Mouse (Mus musculus): ENCODE results near the gene Abhd5.

Abhd5 gene

GRCm38 (mm10) chr9:122415056-122415775, 63.8 kb downstream of the Abhd5 start:
- in situ Hi-C loops (cut with MboI): no loop called here

DNA sequence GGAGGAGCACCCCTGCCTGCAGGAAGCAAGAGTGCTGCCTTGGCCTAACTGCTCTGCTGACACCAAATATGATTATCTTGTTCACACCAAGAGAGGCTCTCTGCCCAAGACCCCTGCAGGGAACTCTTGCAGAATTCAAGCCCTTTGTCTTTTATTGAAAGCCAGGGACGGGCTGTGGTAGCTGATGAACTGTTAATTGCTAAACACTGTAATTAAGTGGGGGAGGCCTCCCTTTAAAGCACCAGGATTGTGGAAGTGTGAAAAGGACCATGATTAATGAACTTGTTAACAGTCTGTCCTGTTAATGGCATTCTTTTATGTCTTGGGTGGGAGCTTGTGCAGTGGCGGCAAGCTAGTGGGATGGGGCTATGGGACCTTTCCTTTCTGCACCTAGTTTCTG, 65.2 kb downstream of the Abhd5 start:
- in situ Hi-C loops (cut with MboI): no loop called here

DNA sequence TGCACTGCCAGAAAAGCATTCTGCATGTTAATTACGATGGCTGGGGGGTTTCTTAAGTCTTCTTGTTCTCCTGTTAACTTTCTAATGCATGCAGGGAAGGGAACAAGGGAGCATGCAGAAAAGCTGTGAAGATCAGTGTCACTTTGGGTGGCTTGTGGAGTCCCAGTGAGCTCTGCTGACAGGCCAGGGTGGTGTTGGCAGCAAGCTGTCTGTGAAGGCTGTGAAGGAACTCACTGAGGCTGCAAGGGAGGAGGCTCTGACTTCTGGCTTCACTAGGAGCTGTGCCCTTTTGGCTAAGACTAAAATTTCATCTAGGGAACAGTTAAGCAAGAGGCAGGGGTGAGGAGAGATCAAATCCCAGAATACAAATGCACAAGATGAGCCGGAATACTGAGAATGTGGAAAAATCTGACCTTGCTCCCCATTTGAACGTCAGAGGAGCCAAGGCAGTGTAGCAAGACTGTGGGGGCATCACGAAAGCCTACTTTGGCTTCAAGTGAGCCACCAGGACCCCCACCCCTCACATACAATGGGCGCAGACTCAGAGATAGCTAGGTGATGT, 68.9 kb downstream of the Abhd5 start:
- in situ Hi-C loops (cut with MboI): no loop called here

- in situ Hi-C loops (cut with MboI): no loop called here
These were observed 69.7 kb downstream of the Abhd5 start for GRCm38 (mm10) chr9:122420772-122421764.

DNA sequence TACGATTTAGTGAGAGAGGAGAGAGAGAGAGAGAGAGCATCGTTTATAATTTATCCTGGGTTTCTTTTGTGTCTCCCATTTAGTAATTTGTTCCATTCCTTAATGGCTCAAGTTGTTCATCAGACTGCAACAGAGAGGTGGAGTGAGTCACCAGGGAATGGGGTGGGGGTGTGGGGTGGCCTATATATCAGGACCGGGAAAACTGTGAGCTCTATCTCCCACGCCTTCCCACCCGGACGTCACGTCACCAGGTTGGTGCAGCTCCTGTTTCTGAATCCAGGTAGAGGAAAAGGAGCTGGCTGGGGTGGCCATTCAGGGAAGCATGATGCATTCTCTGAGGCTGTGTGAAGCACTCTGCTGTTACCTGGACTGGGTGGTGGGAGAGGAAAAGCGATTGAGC, 70.5 kb downstream of the Abhd5 start:
- in situ Hi-C loops (cut with MboI): no loop called here

DNA sequence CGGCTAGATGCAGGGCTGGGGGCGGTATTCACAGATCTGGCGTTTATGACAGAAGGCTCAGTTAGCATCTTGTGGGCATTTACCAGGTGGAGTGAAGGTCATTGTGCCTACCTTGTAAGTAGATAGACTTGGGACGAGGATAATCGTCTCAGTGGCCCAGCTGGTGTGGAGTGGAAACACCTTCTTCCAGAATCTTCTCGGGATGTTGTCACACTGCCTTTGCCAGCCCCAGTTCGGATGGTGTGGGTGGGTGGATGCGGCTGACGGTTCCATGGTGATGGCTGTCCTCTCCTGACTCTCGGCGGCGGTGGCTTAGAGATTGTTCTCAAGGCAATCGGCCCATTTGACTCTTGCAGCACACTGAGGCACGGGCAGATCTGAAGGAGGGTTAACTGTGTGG, 71.3 kb downstream of the Abhd5 start:
- in situ Hi-C loops (cut with MboI): no loop called here

DNA sequence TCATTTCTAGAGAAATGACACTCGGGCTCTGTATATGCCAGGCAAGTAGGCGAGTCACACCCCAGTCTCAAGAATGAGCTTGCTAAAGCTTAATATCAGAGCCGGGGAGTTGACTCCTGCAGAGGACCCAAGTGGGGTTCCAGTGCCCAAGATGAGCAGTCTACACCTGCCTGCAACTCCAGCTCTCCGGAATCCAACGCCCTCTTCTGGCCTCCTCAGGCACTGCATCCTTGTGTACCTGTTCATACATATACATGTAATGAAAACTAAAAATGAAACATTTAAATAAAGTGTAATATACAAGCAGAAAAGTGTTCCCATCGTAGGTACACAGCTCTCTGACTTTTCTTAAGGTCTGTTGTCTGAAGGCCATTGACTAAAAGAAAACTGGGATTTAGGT, 71.7 kb downstream of the Abhd5 start:
- in situ Hi-C loops (cut with MboI): no loop called here

DNA sequence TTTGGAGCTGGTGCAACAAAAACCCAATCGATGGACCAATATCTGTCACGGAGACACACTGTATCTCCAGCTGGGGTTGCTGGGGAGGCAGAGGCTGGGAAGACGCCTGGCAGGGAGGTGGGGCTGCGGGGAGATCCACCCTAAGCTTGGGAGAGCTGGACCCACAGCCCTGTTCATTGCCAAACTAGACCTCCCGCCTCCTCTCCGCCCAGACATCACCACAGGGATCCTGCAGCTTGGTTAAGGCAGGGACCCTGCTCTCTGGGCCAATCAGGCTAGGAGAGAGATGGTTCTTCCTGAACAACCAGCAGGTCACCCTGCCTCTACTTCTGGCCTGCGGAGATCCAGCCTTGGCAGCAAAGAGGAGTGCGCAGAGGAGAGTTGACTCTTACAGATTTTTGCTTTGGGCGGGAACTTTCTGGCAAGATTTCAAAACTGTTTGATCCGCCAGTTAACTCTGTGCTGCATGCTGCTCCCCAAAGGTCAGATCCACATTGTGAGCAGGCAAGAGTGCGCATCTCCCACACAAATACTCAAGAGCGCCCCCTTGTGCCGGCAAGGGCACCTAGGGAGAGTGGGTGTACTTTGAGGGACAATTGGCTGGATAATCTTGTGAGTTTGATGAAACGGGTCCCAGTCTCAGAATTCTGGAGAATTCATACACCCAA, 73.7 kb downstream of the Abhd5 start:
- in situ Hi-C loops (cut with MboI): no loop called here

DNA sequence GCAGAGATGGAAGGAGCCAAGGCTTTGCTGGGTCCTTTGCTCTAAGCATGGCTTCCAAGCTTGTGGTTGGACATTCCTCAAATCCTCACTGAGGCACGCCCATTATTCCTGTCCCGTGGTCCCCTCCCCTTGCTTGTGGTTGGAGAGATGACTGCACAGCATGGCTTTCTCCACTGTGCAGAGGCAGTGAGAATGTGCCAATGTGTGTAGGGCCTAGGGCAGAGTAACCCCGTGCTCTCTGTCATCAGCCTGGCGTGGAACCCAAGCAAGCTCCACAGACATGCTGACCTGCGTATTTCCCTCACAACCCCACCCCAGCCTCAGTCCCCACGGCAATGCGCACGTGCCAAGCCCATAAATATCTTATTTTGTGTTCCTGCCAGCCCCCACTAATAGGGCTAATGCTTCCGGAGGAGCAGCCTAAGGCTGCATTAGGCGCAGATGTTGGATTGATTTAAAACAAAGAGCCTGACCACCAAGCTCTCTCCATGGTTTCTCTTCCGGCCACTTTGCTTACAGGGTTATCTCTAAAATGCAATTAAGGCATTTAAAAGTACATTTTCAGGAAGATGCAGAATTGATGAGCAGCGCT, 77.7 kb downstream of the Abhd5 start:
- in situ Hi-C loops (cut with MboI): no loop called here

DNA sequence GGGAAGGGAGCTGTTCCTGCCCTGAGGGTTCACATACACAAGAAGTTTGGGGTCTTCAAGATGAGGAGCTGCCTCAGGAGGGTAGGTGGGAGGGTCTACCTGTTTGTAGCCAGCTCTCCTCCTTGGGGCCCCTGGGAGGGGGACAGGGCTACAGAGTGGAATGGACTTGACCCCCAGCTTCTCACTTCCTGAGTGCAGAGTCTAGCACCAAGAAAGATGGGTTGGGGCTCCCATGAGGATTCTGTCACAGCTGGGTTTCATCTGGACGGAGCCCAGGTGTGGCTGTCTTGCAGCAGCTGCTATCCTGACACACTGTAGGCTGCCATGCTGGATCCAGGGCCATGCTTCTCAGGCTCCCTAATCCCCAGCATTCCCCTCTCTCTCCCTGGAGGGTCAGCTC, 78.3 kb downstream of the Abhd5 start:
- in situ Hi-C loops (cut with MboI): no loop called here
